Mouse (Mus musculus) layer of hippocampus, adult 9-10 months (tissue): ENCODE results near the gene Rarres1.

Source experiments
- DNase-seq: peaks from one replicate; pipeline ENCODE4 v3.0.0; 2022; ENCODE audit warnings: low spot score

Gene Rarres1

GRCm38 (mm10) chr3:67515274-67515801 is at the start of gene Rarres1:
Gene Rarres1 (minus strand): TSS chr3:67515523.
- no peak for DNase-seq

- DNase-seq: no peak
Measured at GRCm38 (mm10) chr3:67564731-67565357, 49.5 kb upstream of the Rarres1 start.

GRCm38 (mm10) chr3:67557718-67558354 is 42.5 kb upstream of the Rarres1 start:
- DNase-seq: no peak

GRCm38 (mm10) chr3:67557200-67557651 is 41.9 kb upstream of the Rarres1 start:
- no peak for DNase-seq

- DNase-seq: no peak
Measured at GRCm38 (mm10) chr3:67555211-67555610, 39.9 kb upstream of the Rarres1 start.

- DNase-seq: no peak
Measured at GRCm38 (mm10) chr3:67553927-67554448, 38.7 kb upstream of the Rarres1 start.

GRCm38 (mm10) chr3:67553281-67553680 is 38.0 kb upstream of the Rarres1 start:
- DNase-seq: no peak

- no peak for DNase-seq
Measured at GRCm38 (mm10) chr3:67551193-67551592, 35.9 kb upstream of the Rarres1 start.

- no peak for DNase-seq
Measured at GRCm38 (mm10) chr3:67543630-67544029, 28.3 kb upstream of the Rarres1 start.

- DNase-seq: no peak
Measured at GRCm38 (mm10) chr3:67524768-67525167, 9.4 kb upstream of the Rarres1 start.

GRCm38 (mm10) chr3:67522709-67523108 is 7.4 kb upstream of the Rarres1 start:
- DNase-seq: no peak

- no peak for DNase-seq
Measured at GRCm38 (mm10) chr3:67520568-67521143, 5.3 kb upstream of the Rarres1 start.

GRCm38 (mm10) chr3:67514801-67515273 is 486 bp downstream of the Rarres1 start:
- DNase-seq: no peak

- DNase-seq: peak; percentile 92
Measured at GRCm38 (mm10) chr3:67512807-67513206, 2.5 kb downstream of the Rarres1 start.

- DNase-seq: no peak
Measured at GRCm38 (mm10) chr3:67508216-67508892, 7.0 kb downstream of the Rarres1 start.

- no peak for DNase-seq
Measured at GRCm38 (mm10) chr3:67505286-67505685, 10.0 kb downstream of the Rarres1 start.

- no peak for DNase-seq
Measured at GRCm38 (mm10) chr3:67503878-67504277, 11.4 kb downstream of the Rarres1 start.

- DNase-seq: no peak
Measured at GRCm38 (mm10) chr3:67499406-67499791, 15.9 kb downstream of the Rarres1 start.

- DNase-seq: no peak
Measured at GRCm38 (mm10) chr3:67498773-67499405, 16.4 kb downstream of the Rarres1 start.

GRCm38 (mm10) chr3:67497998-67498397 is 17.3 kb downstream of the Rarres1 start:
- no peak for DNase-seq

- no peak for DNase-seq
Measured at GRCm38 (mm10) chr3:67496310-67496709, 19.0 kb downstream of the Rarres1 start.

- DNase-seq: no peak
Measured at GRCm38 (mm10) chr3:67493132-67493531, 22.2 kb downstream of the Rarres1 start.
